Mouse (Mus musculus): Measurements from ENCODE around the gene Tnfaip8l1. TPM values are rescaled to one million over a fixed set of nuclear protein-coding genes. Genes with fewer than 3 reads are reported as not detected.

Tnfaip8l1 gene
- total RNA-seq (2014; rRNA removed) = 14.4 and 17.8 TPM in 2 replicates
- polyA plus RNA-seq (2015; fragmentation: Nextera tagmentation; extraction: Ambion mirVana) = 6.9 and 7.1 TPM in 2 replicates

DNA sequence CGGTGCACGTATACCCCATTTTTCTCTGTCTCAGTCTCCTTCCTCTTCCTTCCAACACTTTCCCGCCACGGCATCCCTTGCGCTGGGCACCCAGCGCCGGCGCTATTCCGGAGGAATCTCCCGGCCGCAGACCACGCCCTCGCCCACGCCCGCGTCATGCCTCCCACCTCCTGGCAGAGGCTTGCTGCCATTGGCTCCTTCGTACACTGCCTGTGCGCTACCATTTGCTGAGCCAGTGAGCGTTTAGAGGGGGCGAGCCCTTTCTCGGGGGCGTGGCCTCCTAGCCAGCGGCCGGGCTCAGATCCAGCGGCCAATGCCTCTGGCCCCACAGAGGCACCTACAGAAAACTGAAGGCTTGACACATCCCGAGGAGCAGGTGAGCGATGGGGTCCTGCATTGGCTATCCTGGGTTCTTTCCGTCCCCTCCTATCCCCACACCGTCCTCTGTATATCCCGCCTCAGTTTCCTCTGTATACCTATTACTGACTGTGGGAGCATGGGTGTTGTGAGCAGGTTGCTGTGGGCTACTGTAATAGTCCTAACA lies at the start of gene Tnfaip8l1:
TSS of gene Tnfaip8l1 (plus strand) at position 247 of the 544 bp plus-strand sequence.
- no peak for TF ChIP-seq CTCF (IDR thresholded peaks at IDR 0.05; ENCODE audit: low read depth)
- peak; percentile 96 for DNase-seq (ENCODE audit: low spot score)
- peak; percentile 95 for ATAC-seq
- Histone ChIP-seq H3K4me1 (ENCODE audit: insufficient read depth, low read length) (peaks cover 12% of the 10 kb centered on the region), H3K9ac (replicated peaks; ENCODE audit: low read length) (peak within 1 kb of the TSS; percentile 49), H3K4me3 (ENCODE audit: low read length) (peak within 1 kb of the TSS; percentile 37), H3K27me3 (ENCODE audit: insufficient read depth, low read length) (no peaks in the 10 kb centered on the region), H3K9me3 (ENCODE audit: low read length) (no peaks in the 10 kb centered on the region), H3K27ac (no peak within 1 kb of the TSS), H3K36me3 (ENCODE audit: insufficient read depth, low read length) (no peaks in the 10 kb centered on the region), H3K4me2 (ENCODE audit: low read depth, low read length) (peak within 1 kb of the TSS; percentile 73)
- WGBS = under 1% methylated on average over 30 of the region's 30 CpGs

DNA sequence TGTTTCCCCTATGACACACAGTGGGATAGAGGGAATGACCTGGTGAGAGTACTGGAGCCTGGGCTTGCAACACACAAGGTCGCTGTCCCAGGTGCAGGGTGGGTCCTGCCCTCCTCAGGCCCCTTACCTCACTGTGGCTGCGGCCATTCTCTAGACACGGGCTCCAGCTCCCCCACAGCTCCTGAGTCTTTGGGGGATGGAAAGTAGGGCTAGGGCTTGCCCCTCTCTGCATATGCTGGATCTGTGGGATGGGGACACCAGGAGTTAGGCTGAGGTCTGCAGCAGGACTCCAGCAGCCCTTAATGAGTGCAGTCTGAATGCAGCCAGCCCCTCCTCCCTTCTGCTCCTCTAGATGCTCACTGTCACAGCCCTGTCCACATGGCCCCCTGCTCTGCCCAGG lies 49.5 kb upstream of the Tnfaip8l1 start:
- no peaks in the 10 kb centered on the region for H3K9me3 ChIP-seq (ENCODE audit: low read length)
- no peak for ATAC-seq
- H3K4me3 ChIP-seq (ENCODE audit: low read length) = no peak overlapping the region
- H3K36me3 ChIP-seq (ENCODE audit: insufficient read depth, low read length) = no peaks in the 10 kb centered on the region
- H3K4me2 ChIP-seq (ENCODE audit: low read depth, low read length) = no peak overlapping the region
- H3K9ac ChIP-seq (replicated peaks; ENCODE audit: low read length) = no peak overlapping the region
- no peak for DNase-seq (ENCODE audit: low spot score)
- no peaks in the 10 kb centered on the region for H3K4me1 ChIP-seq (ENCODE audit: insufficient read depth, low read length)
- H3K27ac ChIP-seq = no peak overlapping the region
- H3K27me3 ChIP-seq (ENCODE audit: insufficient read depth, low read length) = no peaks in the 10 kb centered on the region
- 64% methylated on average over 3 of the region's 3 CpGs for WGBS
- TF ChIP-seq CTCF (IDR thresholded peaks at IDR 0.05; ENCODE audit: low read depth) = no peak

DNA sequence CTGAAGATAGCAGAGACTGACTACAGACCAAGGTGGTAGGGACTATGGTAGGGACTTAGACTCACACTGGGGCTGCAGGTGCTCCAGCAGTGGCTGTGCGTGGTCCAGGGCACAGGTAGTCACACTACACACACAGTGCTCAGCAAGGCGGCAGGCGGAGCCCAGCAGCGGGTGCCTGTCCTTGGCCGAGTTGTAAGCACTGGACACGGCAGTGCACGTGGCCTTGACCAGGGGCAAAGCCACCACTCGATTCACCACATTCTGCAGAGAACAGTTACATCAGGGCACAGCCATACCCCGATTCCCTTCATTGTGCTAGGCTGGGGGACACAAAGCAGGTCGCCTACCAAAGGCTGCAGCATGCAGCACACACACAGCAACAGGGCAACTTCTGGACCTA lies 46.1 kb upstream of the Tnfaip8l1 start:
- ATAC-seq = no peak
- Histone ChIP-seq H3K4me1 (ENCODE audit: insufficient read depth, low read length) (0 out of 2 replicates have a peak, but pooled peaks cover 3% of the 10 kb centered on the region), H3K9ac (replicated peaks; ENCODE audit: low read length) (no peak overlapping the region), H3K4me3 (ENCODE audit: low read length) (no peak overlapping the region), H3K27me3 (ENCODE audit: insufficient read depth, low read length) (peaks cover 21% of the 10 kb centered on the region), H3K36me3 (ENCODE audit: insufficient read depth, low read length) (no peaks in the 10 kb centered on the region), H3K9me3 (ENCODE audit: low read length) (no peaks in the 10 kb centered on the region), H3K4me2 (ENCODE audit: low read depth, low read length) (no peak overlapping the region), H3K27ac (no peak overlapping the region)
- no peak for TF ChIP-seq CTCF (IDR thresholded peaks at IDR 0.05; ENCODE audit: low read depth)
- DNase-seq (ENCODE audit: low spot score) = no peak
- 76% methylated on average over 10 of the region's 10 CpGs for WGBS

DNA sequence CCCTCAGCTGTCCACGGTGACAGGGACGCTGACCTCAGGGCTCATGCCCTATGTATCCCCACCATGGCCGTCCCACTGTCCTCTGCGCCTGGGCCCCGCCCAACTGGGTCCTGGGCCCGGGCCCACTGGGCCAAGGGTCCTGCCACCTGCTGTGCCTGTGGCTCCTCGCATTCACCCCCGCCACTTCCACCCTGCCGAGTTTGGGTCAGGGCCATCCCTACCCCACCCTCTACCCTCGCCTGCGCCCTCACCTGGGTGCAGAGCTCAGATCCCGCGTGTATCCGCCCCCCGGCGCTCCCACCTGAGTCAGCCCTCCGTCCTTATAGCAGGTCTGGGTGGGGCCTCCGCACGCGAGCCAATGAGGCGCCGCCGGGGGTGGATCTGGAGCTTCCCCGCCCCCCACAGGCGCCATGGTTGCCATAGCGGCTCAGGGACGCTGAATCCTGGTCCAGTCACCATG lies 45.0 kb upstream of the Tnfaip8l1 start, which contains the start of gene Plin5:
TSS of gene Plin5 (minus strand) at position 346 of the 460 bp plus-strand sequence.
- Histone ChIP-seq H3K4me2 (ENCODE audit: low read depth, low read length) (peak within 1 kb of the TSS; percentile 57), H3K9me3 (ENCODE audit: low read length) (no peaks in the 10 kb centered on the region), H3K9ac (replicated peaks; ENCODE audit: low read length) (no peak within 1 kb of the TSS), H3K36me3 (ENCODE audit: insufficient read depth, low read length) (no peaks in the 10 kb centered on the region), H3K4me1 (ENCODE audit: insufficient read depth, low read length) (0 out of 2 replicates have a peak, but pooled peaks cover 3% of the 10 kb centered on the region), H3K4me3 (ENCODE audit: low read length) (peak within 1 kb of the TSS; percentile 28), H3K27me3 (ENCODE audit: insufficient read depth, low read length) (peaks cover 21% of the 10 kb centered on the region), H3K27ac (no peak within 1 kb of the TSS)
- DNase-seq (ENCODE audit: low spot score) = peak; percentile 69
- TF ChIP-seq CTCF (IDR thresholded peaks at IDR 0.05; ENCODE audit: low read depth) = no peak
- ATAC-seq = peak; percentile 61
- 3% methylated on average over 27 of the region's 27 CpGs for WGBS

DNA sequence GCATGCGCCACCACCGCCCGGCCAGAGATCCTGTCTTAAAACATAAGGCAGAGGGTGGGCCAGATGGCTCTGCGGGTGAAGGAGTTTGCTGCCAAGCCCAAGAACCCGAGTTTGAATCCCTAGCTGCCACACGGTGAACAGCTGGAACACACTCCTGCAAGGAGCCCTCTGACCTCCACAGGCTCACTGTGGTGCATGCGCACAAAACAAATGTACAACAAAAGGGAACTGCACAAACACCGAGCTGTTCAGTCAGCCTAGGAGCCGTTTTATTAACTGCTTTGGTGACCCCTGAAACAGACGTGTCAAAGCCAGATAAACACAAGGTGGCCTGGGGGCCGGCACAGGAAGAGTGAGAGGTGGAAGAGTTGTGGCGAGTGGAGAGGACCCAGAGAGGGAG lies 42.8 kb upstream of the Tnfaip8l1 start:
- 39% methylated on average over 12 of the region's 12 CpGs for WGBS
- Histone ChIP-seq H3K4me3 (ENCODE audit: low read length) (no peak overlapping the region), H3K27ac (no peak overlapping the region), H3K9ac (replicated peaks; ENCODE audit: low read length) (0 out of 2 replicates have a peak overlapping the region, but pooled peaks have one; percentile 13), H3K9me3 (ENCODE audit: low read length) (peaks cover 5% of the 10 kb centered on the region; the same call in 1 of the 2 replicates), H3K4me2 (ENCODE audit: low read depth, low read length) (peak overlapping the region; percentile 36; the same call in 1 of the 2 replicates), H3K4me1 (ENCODE audit: insufficient read depth, low read length) (0 out of 2 replicates have a peak, but pooled peaks cover 3% of the 10 kb centered on the region), H3K36me3 (ENCODE audit: insufficient read depth, low read length) (0 out of 2 replicates have a peak, but pooled peaks cover 10% of the 10 kb centered on the region), H3K27me3 (ENCODE audit: insufficient read depth, low read length) (peaks cover 21% of the 10 kb centered on the region)
- DNase-seq (ENCODE audit: low spot score) (no peak), ATAC-seq (no peak)
- TF ChIP-seq CTCF (IDR thresholded peaks at IDR 0.05; ENCODE audit: low read depth) = no peak

DNA sequence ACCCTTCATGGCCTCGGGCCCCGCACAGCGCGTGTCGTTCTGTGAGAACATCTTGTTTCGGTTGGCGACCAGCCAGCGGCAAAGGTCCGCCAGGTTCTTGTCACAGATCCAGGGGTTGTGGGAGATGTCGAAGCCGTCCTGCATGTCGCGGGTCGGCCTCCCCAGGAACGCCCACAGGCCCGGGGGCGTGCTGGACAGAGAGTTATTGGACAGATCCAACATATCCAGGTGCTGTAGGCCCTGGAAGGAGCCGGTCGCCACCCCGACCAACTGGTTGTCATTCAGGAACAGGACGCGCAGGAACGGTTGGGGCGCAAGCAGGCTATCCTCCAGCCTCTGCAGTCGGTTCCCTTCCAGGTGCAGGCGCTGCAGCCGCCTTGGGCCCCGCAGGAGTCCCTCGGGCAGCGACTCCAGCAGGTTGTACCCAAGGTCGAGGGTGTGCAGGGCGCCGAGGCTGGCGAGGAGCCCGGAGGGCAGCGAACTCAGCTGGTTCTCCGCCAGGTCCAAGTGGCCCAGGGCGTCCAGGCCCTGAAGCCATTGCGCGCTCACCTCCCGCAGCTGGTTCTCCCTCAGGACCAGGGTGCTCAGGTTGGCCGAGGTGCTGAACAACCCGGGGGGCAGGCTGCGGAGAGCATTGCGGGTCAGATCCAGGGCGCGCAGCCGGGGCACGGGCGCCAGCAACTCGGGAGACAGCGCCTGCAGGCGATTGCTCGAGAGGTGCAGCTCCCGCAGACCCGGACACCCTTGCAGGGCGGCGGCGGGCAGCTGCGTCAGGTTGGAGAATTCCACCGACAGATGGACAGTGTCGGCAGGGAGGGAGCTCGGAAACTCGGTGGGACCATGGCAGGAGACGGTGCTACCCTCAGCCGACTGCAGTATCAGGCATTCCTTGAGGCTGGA lies 42.0 kb upstream of the Tnfaip8l1 start:
- Histone ChIP-seq H3K9me3 (ENCODE audit: low read length) (peaks cover 5% of the 10 kb centered on the region; the same call in 1 of the 2 replicates), H3K27ac (no peak overlapping the region), H3K4me2 (ENCODE audit: low read depth, low read length) (peak overlapping the region; percentile 36), H3K27me3 (ENCODE audit: insufficient read depth, low read length) (peaks cover 21% of the 10 kb centered on the region), H3K4me1 (ENCODE audit: insufficient read depth, low read length) (0 out of 2 replicates have a peak, but pooled peaks cover 3% of the 10 kb centered on the region), H3K36me3 (ENCODE audit: insufficient read depth, low read length) (0 out of 2 replicates have a peak, but pooled peaks cover 10% of the 10 kb centered on the region), H3K9ac (replicated peaks; ENCODE audit: low read length) (no peak overlapping the region), H3K4me3 (ENCODE audit: low read length) (0 out of 2 replicates have a peak overlapping the region, but pooled peaks have one; percentile 4)
- no peak for TF ChIP-seq CTCF (IDR thresholded peaks at IDR 0.05; ENCODE audit: low read depth)
- DNase-seq (ENCODE audit: low spot score) (peak; percentile 46), ATAC-seq (no peak)
- 7% methylated on average over 66 of the region's 66 CpGs for WGBS
